Mouse (Mus musculus) testis, adult 10 weeks (tissue): ENCODE measurements around the gene Capsl. TPM values are rescaled to one million over a fixed set of nuclear protein-coding genes. Genes with fewer than 3 reads are reported as not detected.

Source experiments
- polyA plus RNA-seq: library from polyadenylated mRNA; stranded (reverse); fragments of 350-450 nt; fragmentation: Illumina TruSeq; extraction: RNeasy Lipid Tissue Mini Kit (QIAGEN cat#74804); gene quantifications from one replicate; pipeline ENCODE4 v1.2.3, GENCODE M21; 2014; ENCODE audit warnings: low read depth, low replicate concordance

The Capsl gene
- 38.7 TPM for polyA plus RNA-seq

GRCm38 (mm10) chr15:9435534-9436180 is at the start of gene Capsl:
Gene Capsl (plus strand): TSS chr15:9436028.

Other genes starting within 250 kb of the Capsl start
- gene Ugt3a1, start 159.1 kb upstream of the Capsl start, polyA plus RNA-seq: 0.14 TPM
- 1.7 TPM for gene Ugt3a2, start 100.5 kb upstream of the Capsl start, polyA plus RNA-seq
- 0.31 TPM for gene Il7r, start 94.1 kb downstream of the Capsl start, polyA plus RNA-seq